Mouse (Mus musculus): ENCODE measurements at regions not wholly inside any gene's neighbourhood (a gene's known extent, or its start where the extent isn't known, plus 50 kb on each side); places are given as distances from the start of the nearest gene placed in this dataset.

DNA sequence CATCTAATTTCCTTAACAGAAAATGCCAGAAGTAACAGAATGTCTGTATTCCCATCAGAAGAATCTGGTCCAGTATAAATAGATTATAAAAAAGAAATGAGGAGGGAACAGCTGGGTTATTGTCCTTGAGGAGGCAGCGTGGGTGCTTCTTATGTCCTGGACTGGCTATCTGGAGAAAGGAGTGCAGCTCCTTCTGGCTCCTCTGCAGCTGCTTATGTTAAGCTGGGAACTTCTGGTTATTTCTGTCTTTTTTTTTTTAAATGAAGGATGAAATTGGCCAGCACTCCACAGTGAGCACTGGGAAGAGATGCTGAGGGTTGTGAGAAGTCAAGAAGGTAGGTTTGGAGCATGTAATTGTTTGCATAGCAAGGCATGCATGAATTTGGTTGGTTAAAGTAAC lies 441.5 kb downstream of the Ebf1 start:
- no peak for DNase-seq

DNA sequence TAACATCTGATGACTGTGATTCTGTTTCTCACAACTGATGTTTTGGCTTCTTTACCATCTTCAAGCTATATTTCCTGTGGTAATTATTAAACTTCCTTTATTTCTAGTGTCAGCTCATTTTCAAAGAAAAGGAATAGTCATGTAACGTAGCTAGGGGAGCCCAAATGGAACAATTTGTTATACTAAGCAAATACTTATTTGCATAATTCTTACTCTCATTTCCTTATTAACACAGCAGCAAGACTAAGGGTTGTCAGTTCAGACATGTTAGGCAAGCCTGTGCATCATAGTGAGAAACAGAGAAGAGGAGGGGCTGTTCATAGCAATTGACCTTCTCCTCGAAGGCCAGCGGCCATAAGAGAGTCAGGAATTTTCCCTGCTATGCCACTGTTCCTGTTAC lies 449.5 kb downstream of the Ebf1 start:
- no peak for DNase-seq

DNA sequence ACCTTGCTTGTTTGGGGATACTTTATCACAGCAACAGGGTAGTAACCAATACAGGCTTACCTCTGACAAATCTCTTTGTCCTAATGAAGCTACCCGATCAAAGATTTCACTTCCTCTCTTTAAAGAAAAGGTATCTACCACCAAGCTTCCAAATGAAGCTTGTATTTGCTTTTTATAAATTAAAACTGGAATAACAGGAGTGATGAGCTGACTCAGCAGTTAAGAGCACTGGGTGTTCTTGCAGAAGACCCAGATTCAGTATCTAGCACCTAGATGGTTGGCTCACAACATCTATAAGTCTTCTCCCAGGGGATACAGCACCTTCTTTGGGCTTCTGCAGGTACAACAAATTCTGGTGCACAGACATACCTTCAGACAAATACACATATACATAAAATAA lies 453.2 kb downstream of the Ebf1 start:
- no peak for DNase-seq

DNA sequence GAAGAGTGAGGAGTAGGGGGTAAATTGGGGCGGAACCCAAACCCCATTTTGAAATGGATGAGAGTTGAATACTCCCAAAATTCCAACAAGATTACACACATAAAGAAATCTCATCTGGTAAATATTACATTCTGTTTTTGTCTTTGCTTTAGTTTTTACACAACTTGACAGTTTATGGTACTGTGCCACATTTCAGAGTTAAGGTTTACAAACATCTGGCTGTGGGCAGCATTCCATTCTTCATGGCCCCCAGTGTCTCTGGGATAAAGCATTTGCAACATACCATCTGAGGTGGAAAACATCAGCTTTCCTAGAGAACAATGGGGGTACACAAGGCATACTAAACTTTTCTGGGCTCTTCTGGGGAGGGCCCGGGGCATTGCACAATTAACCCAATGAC lies 454.1 kb downstream of the Ebf1 start:
- no peak for DNase-seq

DNA sequence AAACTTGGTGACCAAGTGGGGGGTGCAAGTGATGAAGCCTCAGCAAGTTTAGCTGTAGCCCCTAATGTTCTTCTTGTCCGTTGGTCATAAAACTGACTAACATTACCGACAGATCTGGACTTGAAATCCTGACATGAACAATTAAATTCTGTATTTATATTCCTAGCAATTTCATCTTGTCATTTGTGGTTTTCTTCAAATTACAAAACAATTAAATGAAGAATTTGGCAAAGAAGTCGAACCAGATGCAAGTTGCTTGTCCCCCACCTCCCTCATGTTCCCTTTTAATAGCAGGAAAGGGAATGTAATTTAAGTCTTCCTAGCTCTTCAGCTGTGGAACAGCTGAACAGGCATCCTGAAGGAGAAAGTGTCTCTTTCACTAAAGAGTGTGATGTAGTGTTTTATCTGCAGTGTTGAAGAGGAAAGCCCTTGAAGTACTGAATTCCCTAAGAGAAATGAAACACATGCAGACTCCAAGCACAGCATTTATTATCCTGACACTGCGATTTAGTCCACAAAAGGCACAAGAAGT lies 467.5 kb downstream of the Ebf1 start:
- no peak for DNase-seq

DNA sequence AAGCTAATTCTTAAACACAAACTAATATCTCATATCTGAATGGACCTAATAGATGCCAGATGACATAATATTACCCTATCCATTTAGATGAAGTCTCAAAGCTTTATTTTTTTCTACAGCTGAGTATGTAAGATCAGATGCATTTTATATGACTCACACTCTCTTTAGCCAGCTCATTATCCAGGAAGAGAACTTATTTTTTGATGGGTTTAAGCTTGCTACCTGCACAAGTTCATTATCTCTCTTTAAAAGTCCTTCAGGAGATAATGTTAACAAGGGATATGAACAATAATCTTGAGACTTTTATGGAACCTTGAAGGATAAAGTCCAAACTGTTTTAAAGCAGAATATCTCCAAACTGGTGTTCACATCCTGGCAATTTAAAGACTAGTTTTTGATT lies 468.0 kb downstream of the Ebf1 start:
- no peak for DNase-seq

DNA sequence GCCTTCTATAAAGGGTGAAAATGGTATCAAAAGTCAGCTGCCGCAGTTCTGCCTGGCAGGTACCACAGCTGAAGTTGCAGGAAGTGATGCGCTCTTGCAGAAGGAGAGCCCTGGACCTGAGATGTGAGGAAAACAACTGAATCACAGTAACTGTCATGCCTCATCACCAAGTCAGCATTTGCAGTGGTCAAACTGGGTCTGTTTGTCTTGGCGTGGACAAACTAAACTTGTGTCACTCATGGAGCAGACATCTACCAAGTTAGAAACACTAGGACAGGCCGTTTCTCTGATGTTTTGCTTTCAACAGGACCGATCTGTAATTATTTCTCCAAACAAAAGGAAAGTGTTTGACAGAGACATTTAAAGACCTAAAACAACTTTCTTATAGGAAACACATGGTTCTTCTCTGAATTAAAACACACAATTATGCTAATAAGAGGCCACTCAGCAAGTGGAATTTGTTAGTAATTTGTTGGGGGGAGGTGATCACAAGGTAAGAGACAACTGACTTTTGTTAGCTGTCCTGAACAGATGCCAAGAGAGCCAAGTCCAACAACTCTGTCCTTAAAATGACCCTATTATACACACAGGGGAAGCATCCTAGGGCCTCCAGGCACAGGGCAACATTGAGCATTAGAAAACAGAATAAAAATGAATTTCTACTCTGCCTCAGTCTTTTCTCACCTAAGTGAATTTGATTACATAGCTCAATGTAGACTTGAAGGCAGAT lies 470.2 kb downstream of the Ebf1 start:
- DNase-seq: peak; percentile 8 to 47

DNA sequence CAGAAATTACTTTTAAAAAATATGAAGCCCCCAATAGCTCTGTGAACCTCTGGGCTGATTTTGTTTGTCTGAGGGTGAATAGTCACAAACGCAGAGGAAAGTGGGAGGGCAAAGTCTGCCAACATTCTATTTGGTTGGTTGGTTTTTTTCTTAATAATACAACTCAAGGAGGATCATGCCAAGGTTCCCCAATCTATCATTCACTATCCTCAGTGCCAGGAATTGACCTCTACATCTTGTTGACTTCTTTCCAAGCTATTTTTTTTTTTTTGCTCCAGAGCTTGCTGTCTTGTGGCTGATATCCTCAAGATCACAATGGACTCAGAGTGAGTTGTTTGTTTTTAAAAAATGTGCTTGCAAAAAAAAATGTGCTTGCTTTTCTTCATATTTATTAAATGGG lies 471.2 kb downstream of the Ebf1 start:
- DNase-seq: peak; percentile 3 to 35

DNA sequence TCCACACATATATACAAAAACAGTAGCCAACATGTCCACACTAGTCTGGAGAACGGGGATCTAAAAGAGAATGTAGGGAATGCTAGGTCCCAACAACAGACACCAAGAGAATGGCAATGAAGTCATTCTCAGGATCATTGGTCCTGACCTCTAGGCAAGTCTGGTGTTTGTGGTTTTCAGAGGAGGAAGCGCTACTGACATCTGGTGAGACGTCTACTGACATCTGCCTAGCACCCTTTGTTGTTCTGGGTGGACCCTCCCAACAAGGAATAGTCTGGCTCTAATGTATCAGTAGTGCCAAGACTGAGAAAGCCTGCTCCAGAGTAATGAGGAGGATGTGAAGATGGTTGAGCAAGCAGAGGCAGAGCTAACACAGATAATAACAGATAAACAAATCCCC lies 472.4 kb downstream of the Ebf1 start:
- DNase-seq: no peak

DNA sequence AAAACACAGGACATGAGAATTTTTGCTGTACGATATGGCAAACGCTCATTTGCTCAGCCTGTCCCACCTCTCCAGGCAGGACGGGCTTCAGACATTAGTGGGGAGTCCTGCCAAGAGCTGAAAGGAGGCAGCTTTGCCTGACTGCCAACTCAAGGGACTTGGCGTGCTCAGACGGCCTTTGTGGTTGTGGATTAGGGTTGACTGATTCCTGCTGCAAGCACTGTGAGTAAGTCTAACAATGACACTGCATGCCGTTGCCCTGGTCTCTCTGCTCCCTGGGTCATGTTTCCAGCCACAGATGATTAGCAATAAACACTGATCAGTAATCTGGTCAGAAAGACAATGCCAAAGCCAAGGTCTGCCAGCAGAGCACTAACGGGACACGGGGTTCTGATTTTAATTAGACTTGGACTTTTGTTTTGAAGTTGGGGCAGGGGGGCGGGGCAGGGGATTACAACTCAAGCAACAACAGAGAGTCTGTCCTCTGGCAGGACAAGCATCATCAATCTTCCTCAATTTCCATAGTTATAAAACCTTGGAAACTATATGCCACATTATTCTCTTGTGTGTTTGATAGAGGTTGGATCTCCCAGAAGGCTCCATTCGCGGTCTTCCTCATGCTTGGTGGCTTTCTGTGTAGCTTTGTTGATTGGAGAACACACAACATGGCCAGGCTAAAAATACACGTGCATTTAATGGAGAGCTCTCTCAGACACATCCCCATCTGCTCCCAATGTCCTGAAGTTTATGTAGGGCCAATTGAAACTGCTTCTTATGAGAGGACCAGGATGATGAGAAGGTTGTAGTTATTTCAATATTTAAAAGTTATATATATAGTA lies 486.6 kb downstream of the Ebf1 start:
- DNase-seq: peak in 1 of 2 experiments; percentile 10

DNA sequence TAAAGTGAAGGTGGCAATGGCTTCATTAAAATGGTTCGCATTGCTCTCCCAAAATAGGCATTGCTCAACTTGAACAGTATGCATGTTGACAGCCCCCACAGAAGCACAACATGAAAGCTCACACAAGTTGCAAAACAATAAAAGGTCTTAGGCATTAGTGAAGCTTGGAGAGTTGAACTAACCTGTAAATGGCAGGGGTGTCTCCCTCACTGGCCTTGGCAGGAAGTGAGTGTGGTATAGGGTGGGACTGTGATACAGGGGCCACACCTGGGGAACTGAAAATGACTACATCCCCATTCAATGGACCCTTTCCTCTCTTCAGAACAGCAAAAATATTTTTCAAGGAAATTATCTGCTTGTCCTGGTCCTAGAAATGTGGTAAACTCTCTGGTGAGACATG lies 499.6 kb downstream of the Ebf1 start:
- DNase-seq: no peak

DNA sequence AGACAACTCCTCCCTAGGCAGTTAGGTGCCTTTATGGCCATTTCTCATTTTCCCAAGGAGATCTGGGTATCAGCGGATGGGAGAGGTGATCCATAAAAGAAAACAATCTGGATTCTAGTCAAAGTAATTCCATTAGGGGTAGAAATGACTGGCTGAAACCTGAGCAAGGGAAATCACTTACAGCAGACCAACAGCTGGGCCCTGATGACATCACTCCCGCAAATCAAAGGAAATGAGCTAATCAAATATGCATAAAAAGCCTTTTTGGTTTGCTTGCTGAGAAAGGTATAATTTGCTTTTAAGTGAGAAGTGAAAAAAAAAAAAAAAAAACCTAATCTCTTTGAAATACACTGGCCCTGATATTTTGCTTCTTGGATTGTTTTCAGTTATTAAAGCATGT lies 506.2 kb downstream of the Ebf1 start:
- DNase-seq: no peak

DNA sequence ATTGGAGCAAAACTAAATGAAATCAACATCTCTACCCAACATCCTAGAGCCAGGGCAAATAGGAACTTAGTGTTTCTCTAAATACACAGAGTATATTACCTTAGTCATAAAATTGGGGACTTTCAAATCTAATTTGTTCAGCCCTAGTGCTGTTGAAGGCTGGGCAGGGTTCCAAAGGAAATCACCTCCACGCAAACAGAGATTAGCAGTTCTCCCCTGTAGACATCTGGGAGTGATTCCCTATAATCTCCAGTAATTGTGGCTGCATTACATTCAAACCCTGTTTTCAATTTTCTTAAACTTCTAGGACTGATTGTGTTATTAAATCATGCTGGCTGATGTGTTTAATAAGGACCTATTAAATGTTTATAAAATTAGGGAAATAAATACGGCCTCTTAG lies 519.7 kb downstream of the Ebf1 start:
- no peak for DNase-seq

DNA sequence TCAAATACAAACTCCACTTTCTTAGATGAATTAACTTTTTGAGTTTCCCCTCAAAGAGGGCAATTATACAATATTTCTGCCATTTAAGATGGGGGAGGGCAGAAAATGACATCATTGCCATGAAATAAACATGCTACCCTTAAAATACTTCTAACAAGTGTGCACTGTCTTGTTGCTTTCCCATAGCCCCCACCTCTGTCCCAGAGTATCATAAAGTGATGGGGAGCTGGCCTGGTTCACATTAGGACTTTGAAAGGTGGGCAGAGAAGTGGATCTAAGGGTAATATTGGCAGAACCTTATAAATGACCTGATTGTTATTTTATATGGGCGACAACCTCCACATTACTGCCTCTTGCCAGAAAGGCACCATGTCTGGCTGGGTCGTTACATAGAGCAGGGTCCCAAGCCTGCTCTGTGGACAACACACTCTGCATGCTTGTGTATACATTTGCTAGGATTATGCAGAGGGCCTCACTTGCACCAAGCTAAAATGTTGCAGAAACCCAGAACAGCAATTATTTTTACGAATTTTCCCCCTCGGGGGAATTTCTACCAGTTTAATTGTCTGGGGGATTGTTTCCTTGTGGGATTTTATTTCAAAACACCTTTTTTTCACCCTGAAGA lies 521.3 kb downstream of the Ebf1 start:
- no peak for DNase-seq

DNA sequence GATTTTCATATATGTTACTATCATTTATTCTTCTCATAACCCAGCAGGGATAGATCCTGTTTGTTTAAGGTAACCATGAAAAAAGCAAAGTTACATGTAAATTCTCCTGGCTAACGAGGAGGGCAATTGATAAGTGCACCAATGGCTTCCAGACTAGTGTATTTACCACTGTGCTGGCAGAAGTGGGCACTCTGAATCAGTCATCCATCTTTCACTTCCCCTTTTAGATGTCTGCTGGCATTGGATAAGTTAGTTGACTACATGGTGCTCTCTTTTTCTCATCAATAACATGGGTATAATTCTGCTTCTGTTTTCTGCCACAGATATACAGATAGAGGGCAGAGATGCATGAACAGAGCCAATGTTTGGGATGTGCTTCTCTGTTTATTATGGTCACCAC lies 523.4 kb downstream of the Ebf1 start:
- no peak for DNase-seq

DNA sequence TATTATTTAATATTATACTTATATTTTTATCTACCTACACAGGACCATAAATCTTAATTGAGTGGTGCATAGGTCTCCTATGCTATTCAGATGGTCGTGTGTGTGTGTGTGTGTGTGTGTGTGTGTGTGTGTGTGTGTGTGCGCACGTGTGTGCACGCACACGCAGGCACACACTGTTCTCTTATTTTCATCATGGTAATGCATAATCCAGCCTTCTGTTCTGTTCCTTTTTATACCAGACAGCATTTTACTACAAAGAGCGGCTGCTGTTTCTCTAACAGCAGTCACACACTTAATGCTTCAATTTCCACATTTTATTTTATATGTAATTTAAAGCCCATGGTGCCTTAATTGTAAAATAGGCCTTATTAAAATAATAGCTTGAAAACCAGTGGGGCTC lies 537.0 kb downstream of the Ebf1 start:
- DNase-seq: no peak

DNA sequence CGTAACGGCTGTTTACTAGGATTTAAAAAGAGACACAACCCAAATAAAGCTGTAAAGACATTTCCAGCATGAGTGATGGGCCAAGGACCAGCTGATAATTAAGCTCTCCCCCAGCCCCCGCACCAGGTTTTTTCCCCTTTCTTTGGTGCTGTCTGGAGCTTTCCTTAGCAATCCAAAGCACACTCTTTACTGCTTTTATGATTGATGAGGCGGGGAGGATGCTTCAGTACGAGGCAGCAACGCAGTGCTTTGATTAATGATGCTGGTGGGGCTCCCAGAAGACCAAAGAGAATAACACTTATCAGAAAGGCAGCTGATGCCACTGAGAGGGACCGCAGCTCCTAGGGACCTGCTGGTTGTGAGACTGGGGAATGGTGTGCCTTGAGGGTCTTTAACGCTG lies 537.4 kb downstream of the Ebf1 start:
- no peak for DNase-seq

DNA sequence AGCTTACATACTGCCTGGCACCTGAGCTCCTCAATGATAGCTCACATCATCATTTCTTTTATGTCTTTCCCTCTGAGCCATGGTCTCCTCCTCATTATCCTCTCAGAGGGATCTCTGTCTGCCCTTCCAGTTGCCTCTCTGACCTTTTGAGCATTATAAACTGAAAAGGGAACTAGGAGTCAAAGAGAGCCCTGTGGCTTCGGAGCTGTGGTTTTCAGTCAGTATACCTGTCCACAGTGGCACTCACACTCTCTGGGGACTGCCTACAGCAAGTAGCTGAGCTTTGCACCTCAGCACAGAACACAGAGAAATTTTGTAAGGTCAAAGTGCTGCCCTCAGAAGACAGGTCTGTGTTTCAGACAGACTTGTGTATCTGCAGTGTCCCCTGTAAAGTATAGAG lies 538.7 kb downstream of the Ebf1 start:
- no peak for DNase-seq

DNA sequence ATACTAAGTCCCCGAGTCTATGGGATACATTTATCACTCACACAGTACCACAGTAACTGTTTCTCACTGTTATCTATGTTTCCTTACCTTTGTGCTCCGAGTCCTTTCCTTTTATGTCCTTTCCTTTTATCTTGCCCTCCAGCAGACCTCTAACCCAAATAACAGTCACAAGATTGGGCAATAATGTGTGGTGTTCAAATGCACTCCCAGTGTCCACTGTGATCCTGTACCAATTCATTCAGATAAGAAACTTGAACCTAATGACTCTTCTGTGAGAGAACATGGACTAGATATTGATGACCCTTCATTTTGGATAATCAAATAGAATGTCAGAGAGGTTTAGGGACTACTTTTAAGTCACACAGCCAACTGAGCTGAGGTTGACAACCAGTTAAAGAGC lies 541.2 kb downstream of the Ebf1 start:
- DNase-seq: no peak

DNA sequence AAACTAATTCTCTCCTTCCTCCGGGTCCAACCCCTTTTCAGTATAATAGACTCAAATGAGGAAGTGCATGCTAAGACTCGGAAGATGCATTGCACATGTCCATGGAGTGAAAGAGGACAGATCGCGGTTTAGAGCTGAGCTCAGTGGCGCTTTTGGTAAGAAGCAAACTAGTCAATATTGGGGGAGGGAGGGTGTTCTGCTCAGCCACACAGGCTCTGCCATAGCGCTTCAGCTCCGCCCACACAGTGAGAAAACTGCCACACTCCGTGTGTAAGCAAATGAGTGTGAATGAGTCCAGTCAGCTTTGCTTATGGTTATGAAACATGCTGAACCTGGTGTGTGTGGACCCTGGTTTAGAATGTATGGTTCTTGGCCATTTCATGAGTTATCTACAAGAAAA lies 543.8 kb downstream of the Ebf1 start:
- DNase-seq: no peak

DNA sequence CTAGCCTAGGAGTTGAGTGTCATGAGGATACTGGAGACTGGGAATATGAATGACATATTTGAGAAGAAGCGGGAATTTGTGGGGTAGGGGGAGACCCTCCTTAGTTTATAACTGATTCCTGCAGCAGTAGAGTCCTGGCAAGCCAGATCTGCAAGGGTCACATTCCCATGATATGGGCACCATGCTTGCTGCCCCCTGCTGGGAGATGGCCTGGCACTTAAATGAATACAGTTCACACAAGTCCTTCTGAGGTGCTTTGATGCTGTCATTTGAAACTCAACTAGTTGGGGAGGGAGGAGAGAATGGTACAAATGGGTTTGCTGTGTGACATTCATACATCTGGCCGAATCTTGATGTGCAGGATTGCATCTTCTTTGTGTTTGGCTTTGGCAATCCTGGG lies 556.4 kb downstream of the Ebf1 start:
- DNase-seq: peak in 1 of 2 experiments; percentile 25

DNA sequence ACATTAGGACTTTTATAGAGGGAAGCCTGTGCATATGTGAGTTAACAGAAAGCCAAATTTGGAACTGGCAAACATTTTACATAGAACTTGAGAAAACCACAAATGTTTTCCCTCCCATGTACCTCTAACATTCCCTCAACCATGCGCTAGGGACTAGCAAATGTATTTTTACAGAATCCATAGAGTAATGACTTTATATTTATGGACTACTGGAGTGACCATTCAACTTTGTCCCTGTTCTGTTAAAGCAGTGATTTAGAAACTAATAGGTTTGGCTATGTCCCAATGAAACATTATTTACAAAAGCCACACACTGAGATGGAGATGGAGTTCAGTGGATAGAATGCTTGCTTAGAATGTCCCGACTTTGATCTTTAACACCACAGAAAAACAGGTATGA lies 557.0 kb downstream of the Ebf1 start:
- no peak for DNase-seq
